Mouse (Mus musculus): ENCODE results near the gene Igsf8.

GRCm38 (mm10) chr1:172352001-172352400 is 90.6 kb downstream of the Igsf8 start:
- TF ChIP-seq CTCF (IDR thresholded peaks at IDR 0.05; ENCODE audit: control insufficient read depth, insufficient read depth, insufficient read length) (no peak), MYOG (IDR thresholded peaks at IDR 0.05; ENCODE audit: control insufficient read depth, extremely low read depth, insufficient read length) (no peak), USF1 (IDR thresholded peaks at IDR 0.05; ENCODE audit: low read depth) (no peak), MAX (IDR thresholded peaks at IDR 0.05) (no peak)

Data from C2C12 (cell line).